In genomic region chr19:24223851-24224251, GRCm38 (mm10) we compare ENCODE assay signal across 8 mouse cellular contexts. TPM values are rescaled to one million over a fixed set of nuclear protein-coding genes. Genes with fewer than 3 reads are reported as not detected.
A peak's percentile ranks its signal among the peaks of the same experiment; 100 is the strongest.
DNase-seq lines count a peak whose midpoint lies in the region; ATAC-seq and TF ChIP-seq lines count a peak whose summit lies in the region.

No protein-coding gene starts in this region.

- no peaks in the 10 kb centered on the region for H3K9me3 ChIP-seq in embryonic facial prominence, embryonic 10.5 days
- H3K9me3 ChIP-seq in hindbrain, embryonic 12.5 days (replicated peaks), result no peaks in the 10 kb centered on the region
- H3K9me3 ChIP-seq in limb, embryonic 14.5 days (ENCODE audit: control insufficient read depth, low read length), result no peaks in the 10 kb centered on the region
- no peaks in the 10 kb centered on the region for H3K9me3 ChIP-seq in neural tube, embryonic 13.5 days

- no peak for TF ChIP-seq POLR2A in limb, embryonic 14.5 days (IDR thresholded peaks at IDR 0.05; ENCODE audit: borderline replicate concordance, extremely low read depth, insufficient read depth, insufficient read length)

- H3K4me3 ChIP-seq in gastrocnemius, adult 2 months, result peak overlapping the region; percentile 91
- peak overlapping the region; percentile 69 for H3K4me3 ChIP-seq in embryonic facial prominence, embryonic 10.5 days
- H3K4me3 ChIP-seq in hindbrain, embryonic 12.5 days, result peak overlapping the region; percentile 44; the same call in 1 of the 2 replicates
- peak overlapping the region; percentile 46 for H3K4me3 ChIP-seq in limb, embryonic 14.5 days (replicated peaks; ENCODE audit: low read length)
- peak overlapping the region; percentile 46 for H3K4me3 ChIP-seq in neural tube, embryonic 13.5 days

- DNase-seq in gastrocnemius, adult 2 months, result no peak
- DNase-seq in gastrocnemius, postnatal 4 days (ENCODE audit: low spot score in 2 of 2), result no peak
- no peak for DNase-seq in embryonic facial prominence, embryonic 10.5 days (ENCODE audit: low spot score)
- peak; percentile 14 for DNase-seq in limb, embryonic 14.5 days (ENCODE audit: low spot score)
- no peak for DNase-seq in retina, embryonic 14.5 days (ENCODE audit: low spot score)
- no peak for DNase-seq in ovary, postnatal 14 days (ENCODE audit: low spot score)

- no peak for TF ChIP-seq CTCF in gastrocnemius, adult 2 months (IDR thresholded peaks at IDR 0.05)

- H3K4me2 ChIP-seq in hindbrain, embryonic 12.5 days (replicated peaks), result peak overlapping the region; percentile 82
- H3K4me2 ChIP-seq in limb, embryonic 14.5 days (replicated peaks; ENCODE audit: low read depth, low read length, severe bottlenecking), result peak overlapping the region; percentile 80
- H3K4me2 ChIP-seq in neural tube, embryonic 13.5 days, result peak overlapping the region; percentile 86

- peaks cover 34% of the 10 kb centered on the region for H3K4me1 ChIP-seq in embryonic facial prominence, embryonic 10.5 days
- peaks cover 11% of the 10 kb centered on the region for H3K4me1 ChIP-seq in hindbrain, embryonic 12.5 days
- H3K4me1 ChIP-seq in limb, embryonic 14.5 days (ENCODE audit: control insufficient read depth, insufficient read depth, low read length), result peaks cover 5% of the 10 kb centered on the region; the same call in 1 of the 2 replicates
- H3K4me1 ChIP-seq in neural tube, embryonic 13.5 days (replicated peaks), result peaks cover 19% of the 10 kb centered on the region

- no peak overlapping the region for H3K9ac ChIP-seq in hindbrain, embryonic 12.5 days
- H3K9ac ChIP-seq in limb, embryonic 14.5 days (ENCODE audit: low read depth, low read length, severe bottlenecking), result no peak overlapping the region
- H3K9ac ChIP-seq in neural tube, embryonic 13.5 days, result peak overlapping the region; percentile 61; the same call in 1 of the 2 replicates

- no peaks in the 10 kb centered on the region for H3K36me3 ChIP-seq in embryonic facial prominence, embryonic 10.5 days (replicated peaks)
- H3K36me3 ChIP-seq in hindbrain, embryonic 12.5 days, result no peaks in the 10 kb centered on the region
- H3K36me3 ChIP-seq in limb, embryonic 14.5 days (ENCODE audit: control insufficient read depth, insufficient read depth, low read length), result no peaks in the 10 kb centered on the region
- H3K36me3 ChIP-seq in neural tube, embryonic 13.5 days, result no peaks in the 10 kb centered on the region

- peaks cover 48% of the 10 kb centered on the region for H3K27me3 ChIP-seq in embryonic facial prominence, embryonic 10.5 days (replicated peaks; ENCODE audit: low read depth, poor library complexity, severe bottlenecking)
- H3K27me3 ChIP-seq in hindbrain, embryonic 12.5 days, result peaks cover 48% of the 10 kb centered on the region
- peaks cover 22% of the 10 kb centered on the region for H3K27me3 ChIP-seq in limb, embryonic 14.5 days (ENCODE audit: control insufficient read depth, insufficient read depth, low read length)
- H3K27me3 ChIP-seq in neural tube, embryonic 13.5 days, result peaks cover 47% of the 10 kb centered on the region

- WGBS in embryonic facial prominence, embryonic 10.5 days, result 6% methylated on average over 11 of the region's 11 CpGs
- WGBS in hindbrain, embryonic 12.5 days, result 12% methylated on average over 11 of the region's 11 CpGs
- WGBS in limb, embryonic 14.5 days, result 16% methylated on average over 11 of the region's 11 CpGs
- 16% methylated on average over 11 of the region's 11 CpGs for WGBS in neural tube, embryonic 13.5 days

- ATAC-seq in hindbrain, embryonic 12.5 days (ENCODE audit: low FRiP score), result no peak
- no peak for ATAC-seq in limb, embryonic 14.5 days (ENCODE audit: low FRiP score, low read depth)
- no peak for ATAC-seq in neural tube, embryonic 13.5 days (ENCODE audit: low read depth)

- intact Hi-C loops in gastrocnemius, adult 2 months (cut with DNase I), result loop anchor here (5.0 kb wide), 2 partner anchors 38 to 72 kb away; no protein-coding TSS in a partner anchor

- H3K27ac ChIP-seq in gastrocnemius, adult 2 months, result peak overlapping the region; percentile 81
- H3K27ac ChIP-seq in embryonic facial prominence, embryonic 10.5 days (replicated peaks), result peak overlapping the region; percentile 85
- no peak overlapping the region for H3K27ac ChIP-seq in hindbrain, embryonic 12.5 days
- no peak overlapping the region for H3K27ac ChIP-seq in limb, embryonic 14.5 days (replicated peaks; ENCODE audit: low read depth, low read length)
- no peak overlapping the region for H3K27ac ChIP-seq in neural tube, embryonic 13.5 days (replicated peaks)

RNA-seq across cellular contexts. Expression of gene Tjp2, which starts 1.0 kb away (rescaled TPM):
- 1 to 10 TPM; 3.5 to 4.9 TPM for total RNA-seq in gastrocnemius, adult 2 months (2021)
- 10 to 100 TPM; 15.8 to 19.5 TPM for total RNA-seq in gastrocnemius, postnatal 4 days (2021)
- polyA plus RNA-seq in embryonic facial prominence, embryonic 10.5 days (2016; fragmentation: Nextera tagmentation; extraction: Ambion mirVana), result 35.1 TPM in 2 replicates
- polyA plus RNA-seq in hindbrain, embryonic 12.5 days (2016; fragmentation: Nextera tagmentation; extraction: Ambion mirVana), result 26.7 and 28.7 TPM in 2 replicates
- 9.9 and 12.1 TPM in 2 replicates for polyA plus RNA-seq in limb, embryonic 14.5 days (2012; rRNA removed)
- polyA plus RNA-seq in limb, embryonic 14.5 days (2014; fragmentation: Nextera tagmentation; extraction: Ambion mirVana), result 14.9 and 17.2 TPM in 2 replicates
- 12.6 and 13.6 TPM in 2 replicates for polyA plus RNA-seq in neural tube, embryonic 13.5 days (2015; fragmentation: Nextera tagmentation; extraction: Ambion mirVana)

RNA-seq across cellular contexts. Expression of gene Fxn, which starts 56.6 kb away (rescaled TPM):
- 10 to 100 TPM; 19.7 to 19.8 TPM for total RNA-seq in gastrocnemius, adult 2 months (2021)
- total RNA-seq in gastrocnemius, postnatal 4 days (2021), result 10 to 100 TPM; 21.9 to 22.2 TPM
- polyA plus RNA-seq in embryonic facial prominence, embryonic 10.5 days (2016; fragmentation: Nextera tagmentation; extraction: Ambion mirVana), result 62.6 and 65.0 TPM in 2 replicates
- polyA plus RNA-seq in hindbrain, embryonic 12.5 days (2016; fragmentation: Nextera tagmentation; extraction: Ambion mirVana), result 36.3 and 44.6 TPM in 2 replicates
- 23.4 and 24.1 TPM in 2 replicates for polyA plus RNA-seq in limb, embryonic 14.5 days (2012; rRNA removed)
- polyA plus RNA-seq in limb, embryonic 14.5 days (2014; fragmentation: Nextera tagmentation; extraction: Ambion mirVana), result 41.2 and 43.5 TPM in 2 replicates
- 36.2 and 37.2 TPM in 2 replicates for polyA plus RNA-seq in neural tube, embryonic 13.5 days (2015; fragmentation: Nextera tagmentation; extraction: Ambion mirVana)

Comparison
In these comparisons a context has a peak if more than half of its experiments do, and no peak if none do; other contexts are left out.
1. H3K27ac ChIP-seq: peak in gastrocnemius, adult 2 months (single experiment) and embryonic facial prominence, embryonic 10.5 days (single experiment); none in hindbrain, embryonic 12.5 days (single experiment), limb, embryonic 14.5 days (single experiment) and neural tube, embryonic 13.5 days (single experiment).
2. Peak in every context shown above with its lines, with median percentiles within 50 percentile points of each other: H3K4me3 ChIP-seq and H3K4me2 ChIP-seq.